Mouse (Mus musculus) splenic B cell, adult 2 months (primary cell): ENCODE results near the gene F7.

Experiments used
- DNase-seq: peaks from one replicate; pipeline ENCODE4 v3.0.0-alpha.2; 2011; ENCODE audit warnings: low read depth, low spot score
- H3K27me3 ChIP-seq: 2 replicates; pipeline ENCODE4 v1.6.1; 2012; ENCODE audit warnings: mild to moderate bottlenecking, low read length, moderate library complexity, mixed read lengths; ENCODE audit not compliant: control insufficient read depth, poor library complexity, insufficient read depth, severe bottlenecking
- H3K36me3 ChIP-seq: 2 replicates; pipeline ENCODE4 v1.6.1; 2012; ENCODE audit warnings: mild to moderate bottlenecking, low read length, moderate library complexity, mixed read lengths; ENCODE audit not compliant: control insufficient read depth, poor library complexity, insufficient read depth, severe bottlenecking

F7 gene

GRCm38 (mm10) chr8:12996831-12997275 is 29.0 kb upstream of the F7 start:
- no peaks in the 10 kb centered on the region for H3K36me3 ChIP-seq
- no peak for DNase-seq
- no peaks in the 10 kb centered on the region for H3K27me3 ChIP-seq

GRCm38 (mm10) chr8:12998331-12998730 is 27.5 kb upstream of the F7 start:
- no peak for DNase-seq
- Histone ChIP-seq H3K36me3 (no peaks in the 10 kb centered on the region), H3K27me3 (no peaks in the 10 kb centered on the region)

GRCm38 (mm10) chr8:12999793-13000192 is 26.0 kb upstream of the F7 start:
- no peak for DNase-seq
- Histone ChIP-seq H3K27me3 (no peaks in the 10 kb centered on the region), H3K36me3 (no peaks in the 10 kb centered on the region)

- no peaks in the 10 kb centered on the region for H3K36me3 ChIP-seq
- H3K27me3 ChIP-seq = no peaks in the 10 kb centered on the region
- DNase-seq = no peak
Observed at GRCm38 (mm10) chr8:13007458-13007857, 18.4 kb upstream of the F7 start.

- Histone ChIP-seq H3K36me3 (no peaks in the 10 kb centered on the region), H3K27me3 (no peaks in the 10 kb centered on the region)
- DNase-seq = no peak
Observed at GRCm38 (mm10) chr8:13010313-13010712, 15.5 kb upstream of the F7 start.

GRCm38 (mm10) chr8:13019560-13019959 is 6.3 kb upstream of the F7 start:
- no peak for DNase-seq
- Histone ChIP-seq H3K36me3 (no peaks in the 10 kb centered on the region), H3K27me3 (no peaks in the 10 kb centered on the region)

- no peak for DNase-seq
- no peaks in the 10 kb centered on the region for H3K36me3 ChIP-seq
Observed at GRCm38 (mm10) chr8:13021830-13022229, 4.0 kb upstream of the F7 start.

GRCm38 (mm10) chr8:13027615-13028014 is 1.8 kb downstream of the F7 start:
- no peak for DNase-seq
- no peaks in the 10 kb centered on the region for H3K36me3 ChIP-seq
- H3K27me3 ChIP-seq = no peaks in the 10 kb centered on the region

More at GRCm38 (mm10) chr8:13021830-13022229, 4.0 kb upstream of the F7 start:
- H3K27me3 ChIP-seq = no peaks in the 10 kb centered on the region

- DNase-seq = no peak
- Histone ChIP-seq H3K27me3 (no peaks in the 10 kb centered on the region), H3K36me3 (no peaks in the 10 kb centered on the region)
Observed at GRCm38 (mm10) chr8:13028482-13028881, 2.6 kb downstream of the F7 start.

- Histone ChIP-seq H3K36me3 (no peaks in the 10 kb centered on the region), H3K27me3 (no peaks in the 10 kb centered on the region)
- no peak for DNase-seq
Observed at GRCm38 (mm10) chr8:13036346-13036812, 10.5 kb downstream of the F7 start.

- Histone ChIP-seq H3K36me3 (no peaks in the 10 kb centered on the region), H3K27me3 (no peaks in the 10 kb centered on the region)
- DNase-seq = no peak
Observed at GRCm38 (mm10) chr8:13037015-13037414, 11.2 kb downstream of the F7 start, which contains the start of gene F10. Gene F10, plus strand, starts transcription at chr8:13037308.

GRCm38 (mm10) chr8:13037569-13037968 is 11.7 kb downstream of the F7 start:
- no peak for DNase-seq
- Histone ChIP-seq H3K36me3 (no peaks in the 10 kb centered on the region), H3K27me3 (no peaks in the 10 kb centered on the region)

GRCm38 (mm10) chr8:13039054-13039453 is 13.2 kb downstream of the F7 start:
- H3K27me3 ChIP-seq = no peaks in the 10 kb centered on the region
- no peak for DNase-seq
- no peaks in the 10 kb centered on the region for H3K36me3 ChIP-seq

GRCm38 (mm10) chr8:13041459-13041858 is 15.6 kb downstream of the F7 start:
- Histone ChIP-seq H3K27me3 (no peaks in the 10 kb centered on the region), H3K36me3 (no peaks in the 10 kb centered on the region)
- DNase-seq = no peak

- H3K36me3 ChIP-seq = no peaks in the 10 kb centered on the region
- no peak for DNase-seq
- no peaks in the 10 kb centered on the region for H3K27me3 ChIP-seq
Observed at GRCm38 (mm10) chr8:13047652-13048051, 21.8 kb downstream of the F7 start.

GRCm38 (mm10) chr8:13050550-13050949 is 24.7 kb downstream of the F7 start:
- no peak for DNase-seq
- no peaks in the 10 kb centered on the region for H3K27me3 ChIP-seq
- no peaks in the 10 kb centered on the region for H3K36me3 ChIP-seq
